Mouse (Mus musculus): ENCODE measurements at regions not wholly inside any gene's neighbourhood (a gene's known extent, or its start where the extent isn't known, plus 50 kb on each side); places are given as distances from the start of the nearest gene placed in this dataset.

- CTCF ChIA-PET: no interaction called here
- POLR2A ChIA-PET: no interaction called here
These were observed 102.2 kb downstream of the Pih1h3b start for GRCm38 (mm10) chrX:140164859-140165258.

DNA sequence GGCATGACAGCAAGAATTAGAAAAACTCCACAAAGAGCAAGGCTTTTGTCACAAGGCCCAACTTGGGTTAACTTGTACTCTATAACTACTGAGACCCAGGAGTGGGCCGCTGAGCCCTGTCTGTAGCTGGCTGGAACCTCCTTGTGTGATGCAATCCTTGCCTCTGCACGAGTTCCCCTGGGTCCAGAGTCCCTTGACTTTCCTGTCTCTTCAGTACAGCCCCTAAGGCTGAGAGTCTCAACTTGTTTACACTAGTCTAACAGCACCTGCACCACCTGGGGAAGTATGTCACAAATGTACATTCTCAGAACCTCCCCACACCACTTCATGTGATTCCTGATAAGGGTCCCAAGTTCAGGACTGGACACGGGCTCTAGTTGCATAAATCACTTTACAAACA lies 103.3 kb downstream of the Pih1h3b start:
- ChIA-PET CTCF (no interaction called here), POLR2A (interaction anchor here in 1 of 4 experiments (0.5 kb wide), 1 partner anchor 233 kb away, joined by 4 read pairs; no protein-coding TSS in a partner anchor)

DNA sequence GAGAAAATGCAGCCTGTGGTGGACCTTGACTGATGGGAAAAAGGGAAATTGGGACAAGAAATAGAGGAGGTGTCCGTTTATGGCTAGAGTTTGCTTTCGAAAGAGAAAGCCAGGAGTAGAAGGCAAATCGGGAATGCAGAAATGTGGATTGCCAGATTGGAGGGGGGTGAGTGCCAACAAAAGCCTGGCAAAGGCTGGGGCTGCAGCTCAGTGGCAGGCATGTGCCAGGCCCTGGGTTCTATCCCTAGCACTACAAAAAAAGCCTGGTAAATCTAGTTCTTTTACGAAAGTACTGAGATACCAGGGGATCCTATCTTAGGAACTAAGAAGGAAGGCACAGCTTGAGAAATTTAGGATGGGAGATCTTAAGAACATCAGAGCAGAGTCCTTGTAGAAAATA lies 117.2 kb downstream of the Pih1h3b start:
- ChIA-PET POLR2A (no interaction called here), CTCF (no interaction called here)

GRCm38 (mm10) chrX:140183003-140183402 lies 120.3 kb downstream of the Pih1h3b start:
- CTCF ChIA-PET: interaction anchor here in 3 of 4 experiments (0.6 to 0.7 kb wide), 3 partner anchors 73 to 663 kb away, joined by 3 to 4 read pairs (median 3); no protein-coding TSS in a partner anchor
- POLR2A ChIA-PET: interaction anchor here in 2 of 4 experiments (0.6 to 1.1 kb wide), 2 partner anchors 57 to 186 kb away, joined by 3 read pairs; no protein-coding TSS in a partner anchor

DNA sequence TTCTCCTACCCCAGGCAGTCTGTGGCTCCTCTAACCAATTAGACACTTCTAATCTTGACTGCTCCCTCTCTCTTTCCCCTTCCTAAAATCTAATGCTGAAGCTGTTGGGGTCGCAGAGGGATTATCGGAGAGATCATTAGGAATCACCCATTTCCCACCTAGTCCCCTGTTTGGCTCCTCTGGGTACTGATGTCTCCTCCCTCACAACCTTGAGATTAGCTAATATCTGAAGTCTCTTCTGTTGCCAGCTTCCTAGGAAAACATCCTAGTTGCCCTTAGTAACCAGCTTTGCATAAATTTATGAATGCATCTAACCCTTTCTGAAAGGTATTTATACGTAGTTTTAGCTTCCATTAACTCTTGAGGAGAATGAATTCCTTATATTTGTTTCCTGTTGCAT lies 138.4 kb upstream of the Frmpd3 start:
- POLR2A ChIA-PET: no interaction called here

DNA sequence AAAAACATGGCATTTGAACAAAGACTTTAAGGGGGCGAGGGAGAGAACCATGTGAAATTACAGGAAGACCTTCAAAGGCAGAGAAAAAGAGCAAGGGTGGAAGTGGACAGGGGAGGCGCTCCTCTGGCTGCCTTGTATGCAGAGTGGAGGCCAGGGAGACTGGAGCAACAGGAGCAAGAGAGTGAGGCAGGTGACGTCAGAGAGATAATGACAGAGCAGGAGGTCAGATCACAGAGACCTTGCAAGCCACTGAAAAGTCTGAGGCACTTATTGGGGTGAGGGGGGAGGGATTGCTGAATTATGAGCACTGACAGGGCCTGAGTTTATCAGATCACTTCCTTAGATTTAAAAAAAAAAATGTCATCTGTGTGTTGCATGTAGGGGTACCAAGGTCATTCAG lies 133.3 kb upstream of the Frmpd3 start:
- ChIA-PET POLR2A (no interaction called here), CTCF (no interaction called here)

More for the DNA sequence above, 138.4 kb upstream of the Frmpd3 start:
- CTCF ChIA-PET: no interaction called here

DNA sequence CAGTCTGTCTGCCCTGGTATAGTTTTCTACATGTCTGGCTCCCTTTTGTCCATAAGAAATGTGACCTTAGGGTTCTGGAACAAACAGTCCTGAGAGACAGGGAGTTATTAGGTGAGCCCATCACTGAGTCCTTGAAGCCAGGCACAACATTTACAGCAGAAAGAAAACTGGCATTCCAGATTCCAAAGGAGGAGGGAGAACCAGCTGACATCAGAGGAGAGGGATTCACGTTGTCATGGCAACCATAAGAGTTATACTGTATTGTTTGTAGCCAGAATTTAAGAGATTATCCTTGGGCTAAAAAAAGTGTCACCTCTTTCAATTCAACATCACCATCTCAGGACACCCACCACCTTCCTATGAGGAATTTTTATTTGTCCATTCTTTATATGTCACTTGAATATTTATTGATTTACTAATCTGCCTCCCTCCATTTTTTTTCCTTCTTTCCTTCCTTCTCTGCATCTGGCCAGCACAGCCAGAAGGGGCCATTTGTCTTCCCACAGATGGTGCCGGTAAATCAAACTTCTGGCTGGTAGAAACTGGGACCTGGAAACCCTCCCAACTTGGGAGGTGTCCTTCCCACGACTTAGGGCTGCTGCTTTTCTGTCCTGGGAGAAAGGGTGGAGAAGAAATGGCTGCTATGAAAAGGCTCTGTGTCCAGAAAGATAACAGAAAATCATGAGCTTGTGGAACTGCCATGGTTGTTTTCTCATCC lies 129.3 kb upstream of the Frmpd3 start:
- ChIA-PET CTCF (no interaction called here), POLR2A (no interaction called here)

- ChIA-PET POLR2A (no interaction called here), CTCF (no interaction called here)
These were observed 127.7 kb upstream of the Frmpd3 start for GRCm38 (mm10) chrX:140214198-140214849.

DNA sequence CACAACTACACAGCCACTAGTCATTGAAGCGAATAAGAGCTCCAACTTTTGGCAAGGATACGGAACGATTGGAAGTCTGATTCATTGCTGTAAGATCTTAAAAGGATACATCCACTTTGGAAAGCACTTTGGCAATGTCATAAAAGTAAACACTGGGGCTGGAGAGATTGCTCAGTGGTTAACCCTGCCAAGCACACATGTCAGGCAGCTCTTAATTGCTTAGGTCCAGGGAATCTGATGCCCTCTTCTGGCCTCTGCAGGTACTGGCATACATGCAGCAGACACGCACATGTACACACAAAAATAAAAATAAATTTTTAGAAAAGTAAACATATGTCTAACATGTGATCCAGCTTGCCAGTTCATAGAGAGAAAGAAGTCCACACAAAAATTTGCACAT lies 86.3 kb upstream of the Frmpd3 start:
- POLR2A ChIA-PET: no interaction called here

GRCm38 (mm10) chrX:140269742-140270457 lies 72.2 kb upstream of the Frmpd3 start:
- ChIA-PET CTCF (no interaction called here), POLR2A (interaction anchor here in 1 of 4 experiments (0.6 kb wide), 1 partner anchor 23 kb away, joined by 6 read pairs; no protein-coding TSS in a partner anchor)

More for the DNA sequence above, 86.3 kb upstream of the Frmpd3 start:
- CTCF ChIA-PET: interaction anchor here in 3 of 4 experiments (0.6 to 1.0 kb wide), 6 partner anchors 10 to 473 kb away, joined by 3 to 4 read pairs (median 3); no protein-coding TSS in a partner anchor

GRCm38 (mm10) chrX:140277327-140277947 lies 64.6 kb upstream of the Frmpd3 start:
- POLR2A ChIA-PET: interaction anchor here in 2 of 4 experiments (0.7 to 0.9 kb wide), 2 partner anchors 17 to 1980 kb away, joined by 4 read pairs; no protein-coding TSS in a partner anchor
- CTCF ChIA-PET: interaction anchor here in 2 of 4 experiments (0.7 to 1.7 kb wide), 3 partner anchors 22 to 242 kb away, joined by 3 to 4 read pairs (median 4); no protein-coding TSS in a partner anchor

GRCm38 (mm10) chrX:140277978-140278729 lies 63.9 kb upstream of the Frmpd3 start:
- CTCF ChIA-PET: no interaction called here
- POLR2A ChIA-PET: no interaction called here

DNA sequence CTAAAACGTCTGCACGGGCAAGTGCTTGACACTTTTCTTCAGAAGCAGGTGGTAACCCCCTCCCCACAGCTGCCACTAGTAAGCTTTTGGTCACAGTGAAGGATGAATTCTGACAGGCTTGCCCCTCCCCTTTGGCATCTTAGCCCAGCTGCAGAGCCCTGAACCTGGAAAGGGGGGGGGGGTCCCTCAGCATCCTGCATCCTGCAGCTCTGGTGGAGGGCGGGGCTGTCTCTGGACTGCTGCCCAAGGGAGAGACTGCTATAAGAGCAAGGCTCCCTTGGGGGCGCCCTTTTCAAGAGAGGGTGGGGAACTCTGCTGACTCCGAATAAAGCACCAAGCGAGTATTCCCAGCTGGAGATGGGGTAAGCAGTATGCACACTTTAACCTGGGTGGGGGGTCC lies 62.8 kb upstream of the Frmpd3 start:
- ChIA-PET CTCF (interaction anchor here in 3 of 4 experiments (0.6 to 1.1 kb wide), 8 partner anchors 9 to 308 kb away, joined by 3 to 10 read pairs (median 4); no protein-coding TSS in a partner anchor), POLR2A (interaction anchor here in 1 of 4 experiments (1.1 kb wide), 1 partner anchor 27 kb away, joined by 3 read pairs; no protein-coding TSS in a partner anchor)

DNA sequence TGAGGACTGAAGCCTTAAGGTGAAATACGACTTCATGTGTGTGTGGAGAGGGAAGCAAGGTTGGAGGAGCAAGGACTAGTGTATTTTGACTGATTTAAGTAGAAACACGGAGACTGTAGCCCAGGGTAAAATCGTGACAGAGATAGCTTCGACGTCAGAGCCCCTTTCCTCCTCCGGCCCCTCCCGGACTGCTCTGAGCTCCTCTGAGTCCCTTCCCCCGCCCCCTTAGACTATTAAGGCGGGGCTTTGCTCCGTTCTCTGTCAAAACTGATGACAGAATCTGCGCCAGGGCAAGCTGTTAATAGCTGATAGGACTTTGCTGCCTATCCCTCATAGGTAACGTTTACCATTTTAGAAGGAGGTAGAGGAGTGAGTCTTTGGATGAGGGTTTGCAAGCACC lies 62.0 kb upstream of the Frmpd3 start:
- ChIA-PET POLR2A (interaction anchor here in 2 of 4 experiments (0.6 to 1.1 kb wide), 2 partner anchors 22 to 26 kb away, joined by 3 to 4 read pairs; no protein-coding TSS in a partner anchor), CTCF (interaction anchor here in 3 of 4 experiments (0.6 to 1.1 kb wide), 4 partner anchors 29 to 309 kb away, joined by 3 to 4 read pairs (median 3); no protein-coding TSS in a partner anchor)

All from embryonic stem cell, embryonic (primary cell).